Mouse (Mus musculus): ENCODE results near the gene Tldc2.

GRCm38 (mm10) chr2:157068701-157069354, 18.0 kb upstream of the Tldc2 start:
- TF ChIP-seq POLR2A (IDR thresholded peaks at IDR 0.05; ENCODE audit: low read depth, low read length) (no peak), CTCF (conservative IDR thresholded peaks at IDR 0.05 in 1 of 2, IDR thresholded peaks at IDR 0.05 in 1 of 2; ENCODE audit: low read depth in 2 of 2, low read length in 2 of 2) (no peak)

All from CH12.LX (cell line).